Mouse (Mus musculus) left cerebral cortex, postnatal 4 days (tissue): ENCODE data around the gene 2210010C04Rik. TPM values are rescaled to one million over a fixed set of nuclear protein-coding genes. Genes with fewer than 3 reads are reported as not detected.
"Not testable (repeated sequence)": the region's sequence is repeated elsewhere in the genome, so short reads cannot be mapped to it uniquely, and the experiment has no call there.

Experiments
- DNase-seq: peaks from one replicate; pipeline ENCODE4 v3.0.0-alpha.2; 2022
- intact Hi-C: fragments of 180-260 bp; cut with DNase I; formaldehyde crosslinking; loops from one replicate; pipeline ENCODE4 v1.15.1; 2025
- total RNA-seq, 2 experiments: library from RNA; stranded (reverse); gene quantifications; 2 replicates each; pipeline ENCODE4 v1.2.3; 2021

2210010C04Rik gene
- total RNA-seq, 2 experiments from 2014 or later: not detected

- no peak for DNase-seq
- intact Hi-C loops: no loop called here
Measured at GRCm38 (mm10) chr6:41025873-41026650, 9.2 kb downstream of the 2210010C04Rik start.

DNA sequence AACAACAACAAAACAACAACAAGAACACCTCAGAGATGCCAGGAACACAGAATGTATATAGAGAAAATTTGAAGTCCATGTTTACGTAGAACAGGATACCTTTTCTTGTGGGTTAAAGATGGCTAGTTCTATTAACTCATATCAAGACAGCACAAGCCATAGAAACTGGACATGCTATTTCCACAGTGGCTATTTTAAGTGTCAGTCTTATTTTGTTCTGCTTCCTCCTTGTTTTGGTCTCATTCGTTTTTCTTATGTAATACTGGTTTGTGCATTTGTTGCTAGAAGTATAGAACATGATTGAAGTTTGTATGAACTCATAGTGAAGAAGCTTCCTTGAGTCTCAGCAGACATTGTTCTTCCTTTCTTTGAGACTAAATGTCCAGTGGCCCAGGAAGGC is 16.2 kb downstream of the 2210010C04Rik start:
- intact Hi-C loops: no loop called here
- DNase-seq: no peak

DNA sequence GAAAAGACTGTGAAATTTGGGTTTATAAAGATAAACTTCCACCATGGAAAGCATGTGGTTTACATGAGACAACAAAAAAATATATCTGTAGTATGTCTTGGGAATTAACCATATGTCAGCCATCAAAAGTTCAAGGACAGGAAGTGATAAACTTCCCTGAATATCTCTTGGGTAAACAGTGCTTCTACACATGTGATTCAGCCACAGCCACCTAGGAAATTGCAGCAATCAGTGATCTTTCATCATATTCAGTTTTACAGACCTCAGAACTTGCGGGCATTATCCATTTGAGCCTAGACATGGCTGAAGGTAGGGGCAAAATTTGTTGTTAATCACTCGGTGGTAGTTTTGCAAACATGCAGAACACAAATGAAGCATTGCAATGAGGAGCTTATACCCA is 16.7 kb downstream of the 2210010C04Rik start:
- intact Hi-C loops: no loop called here
- DNase-seq: no peak

DNA sequence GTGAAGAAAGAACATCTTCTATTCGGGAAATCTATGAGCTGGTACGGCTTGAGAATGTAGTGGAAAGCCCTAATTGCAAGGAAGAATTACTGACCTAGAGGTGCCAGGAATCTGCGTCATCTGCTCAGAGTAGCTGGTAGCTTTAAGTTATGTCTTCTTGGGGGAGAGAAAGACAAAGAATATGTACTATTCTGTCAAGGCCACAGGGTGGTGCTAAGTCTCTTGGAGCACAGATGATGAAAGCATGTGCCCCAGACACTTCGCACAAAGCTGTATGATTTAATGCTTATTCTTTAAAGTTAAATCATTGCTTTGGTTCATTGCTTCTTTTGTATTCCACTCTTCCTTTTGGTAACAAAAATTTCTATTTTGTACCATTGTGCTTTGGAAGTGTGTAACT is 20.2 kb downstream of the 2210010C04Rik start:
- no peak for DNase-seq
- intact Hi-C loops: no loop called here

DNA sequence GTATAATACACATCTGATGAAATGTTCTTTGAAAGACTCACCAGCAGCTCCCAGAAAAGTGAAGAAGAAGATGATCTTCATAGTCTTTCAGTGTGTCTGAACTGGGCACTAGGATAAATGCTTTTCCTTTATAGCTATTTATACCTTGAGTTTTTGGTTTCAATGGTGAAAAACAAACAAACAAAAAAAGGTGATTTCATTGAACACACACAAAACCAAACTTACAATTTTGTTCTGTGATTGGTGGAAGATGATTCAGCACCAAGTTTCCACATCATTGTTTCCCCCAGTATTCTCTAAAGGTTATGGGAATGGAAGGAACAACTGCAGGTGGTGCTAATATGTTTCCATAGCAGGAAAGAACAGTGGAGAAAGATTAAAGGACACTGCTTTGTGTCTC is 35.9 kb downstream of the 2210010C04Rik start, which contains the start of gene Gm2663:
Gm2663 (minus strand) TSS at position 101 of the 400 bp plus-strand sequence.
- DNase-seq, intact Hi-C loops: not testable (repeated sequence)

Other genes starting within 250 kb of the 2210010C04Rik start
- gene Moxd2, start 148.0 kb downstream of the 2210010C04Rik start, total RNA-seq: not detected
- gene Prss58, start 135.1 kb downstream of the 2210010C04Rik start, total RNA-seq: not detected
- not detected for gene 1700074P13Rik, start 95.0 kb downstream of the 2210010C04Rik start, total RNA-seq
- not detected for gene Gm4744, start 83.6 kb downstream of the 2210010C04Rik start, total RNA-seq
- gene 1810009J06Rik, start 70.8 kb downstream of the 2210010C04Rik start, total RNA-seq: not detected
- gene Gm2663, start 36.0 kb downstream of the 2210010C04Rik start, total RNA-seq: not detected